Mouse (Mus musculus) layer of hippocampus, postnatal 14 days (tissue): ENCODE results near the gene Gnas. TPM values are rescaled to one million over a fixed set of nuclear protein-coding genes. Genes with fewer than 3 reads are reported as not detected.
"Not testable (repeated sequence)": the region's sequence is repeated elsewhere in the genome, so short reads cannot be mapped to it uniquely, and the experiment has no call there.

Experiments used
- DNase-seq, 2 experiments: peaks; one replicate each; pipeline ENCODE4 v3.0.0; 2021 to 2022; ENCODE audit warnings: low spot score in 2 of 2, mixed read lengths in 1 of 2
- total RNA-seq, 2 experiments: library from RNA; stranded (reverse); gene quantifications; 2 replicates each; pipeline ENCODE4 v1.2.3; 2021

The Gnas gene
- total RNA-seq, 2 experiments from 2014 or later: 1,917 to 1,971 TPM

- no peak for DNase-seq
These were observed 7.0 kb downstream of the Gnas start for GRCm38 (mm10) chr2:174291029-174291661.

GRCm38 (mm10) chr2:174291662-174292030 lies 7.5 kb downstream of the Gnas start:
- no peak for DNase-seq

- no peak for DNase-seq
These were observed 10.3 kb downstream of the Gnas start for GRCm38 (mm10) chr2:174294457-174294856.

- peak; percentile 81 to 91 for DNase-seq
These were observed 11.2 kb downstream of the Gnas start for GRCm38 (mm10) chr2:174295175-174295899.

GRCm38 (mm10) chr2:174295900-174296465 lies 11.9 kb downstream of the Gnas start:
- DNase-seq: no peak

GRCm38 (mm10) chr2:174297086-174297571 lies 13.0 kb downstream of the Gnas start:
- DNase-seq: peak in 1 of 2 experiments; percentile 37

- DNase-seq: no peak
These were observed 13.7 kb downstream of the Gnas start for GRCm38 (mm10) chr2:174297851-174298250.

GRCm38 (mm10) chr2:174298471-174298870 lies 14.4 kb downstream of the Gnas start:
- DNase-seq: no peak

- DNase-seq: no peak
These were observed 15.1 kb downstream of the Gnas start for GRCm38 (mm10) chr2:174299091-174299770.

- no peak for DNase-seq
These were observed 15.6 kb downstream of the Gnas start for GRCm38 (mm10) chr2:174299771-174300160.

GRCm38 (mm10) chr2:174300186-174300585 lies 16.1 kb downstream of the Gnas start:
- DNase-seq: no peak

- DNase-seq: no peak
These were observed 16.5 kb downstream of the Gnas start for GRCm38 (mm10) chr2:174300666-174301065.

GRCm38 (mm10) chr2:174302526-174302925 lies 18.4 kb downstream of the Gnas start:
- no peak for DNase-seq

- DNase-seq: no peak
These were observed 21.5 kb downstream of the Gnas start for GRCm38 (mm10) chr2:174305646-174306045.

GRCm38 (mm10) chr2:174307903-174308302 lies 23.8 kb downstream of the Gnas start:
- DNase-seq: no peak

GRCm38 (mm10) chr2:174310913-174311514 lies 26.9 kb downstream of the Gnas start:
- peak; percentile 58 to 74 for DNase-seq

GRCm38 (mm10) chr2:174311613-174312012 lies 27.5 kb downstream of the Gnas start:
- no peak for DNase-seq

- peak; percentile 78 to 89 for DNase-seq
These were observed 28.1 kb downstream of the Gnas start for GRCm38 (mm10) chr2:174312118-174312647.

- DNase-seq: no peak
These were observed 28.5 kb downstream of the Gnas start for GRCm38 (mm10) chr2:174312661-174313060.

- DNase-seq: not testable (repeated sequence)
These were observed 31.3 kb downstream of the Gnas start for GRCm38 (mm10) chr2:174315445-174315844.

- no peak for DNase-seq
These were observed 32.5 kb downstream of the Gnas start for GRCm38 (mm10) chr2:174316661-174317060.
